Mouse (Mus musculus) heart, embryonic 12.5 days (tissue): Measurements from ENCODE around the gene Clec16a. TPM values are rescaled to one million over a fixed set of nuclear protein-coding genes. Genes with fewer than 3 reads are reported as not detected.
A peak's percentile ranks its signal among the peaks of the same experiment; 100 is the strongest.

ENCODE experiments used
- ATAC-seq: fragments of 200-750 bp; cut with Nextera tagmentation; 2 replicates; pipeline ENCODE4 v1.8.0; 2017; ENCODE audit warnings: moderate TSS enrichment, moderate library complexity; ENCODE audit not compliant: insufficient number of reproducible peaks, low FRiP score
- H3K27ac ChIP-seq: fragments of 300-500 bp; sonication (generic); 2 replicates; pipeline ENCODE4 v1.5.1; 2016; ENCODE audit warnings: mild to moderate bottlenecking, moderate library complexity; ENCODE audit not compliant: poor library complexity, severe bottlenecking
- H3K27me3 ChIP-seq: fragments of 300-500 bp; sonication (generic); replicated peaks from 2 replicates; pipeline ENCODE4 v1.6.1; 2016; ENCODE audit warnings: mild to moderate bottlenecking, moderate library complexity
- H3K36me3 ChIP-seq: fragments of 300-500 bp; sonication (generic); 2 replicates; pipeline ENCODE4 v1.6.1; 2016; ENCODE audit warnings: mild to moderate bottlenecking, moderate library complexity
- H3K4me1 ChIP-seq: fragments of 300-500 bp; sonication (generic); replicated peaks from 2 replicates; pipeline ENCODE4 v1.6.1; 2016; ENCODE audit warnings: mild to moderate bottlenecking
- H3K4me2 ChIP-seq: fragments of 300-500 bp; sonication (generic); 2 replicates; pipeline ENCODE4 v1.6.1; 2016; ENCODE audit warnings: mild to moderate bottlenecking, moderate library complexity
- H3K4me3 ChIP-seq: fragments of 300-500 bp; sonication (generic); 2 replicates; pipeline ENCODE4 v1.5.1; 2016; ENCODE audit warnings: mild to moderate bottlenecking
- H3K9ac ChIP-seq: fragments of 300-500 bp; sonication (generic); 2 replicates; pipeline ENCODE4 v1.6.1; 2016; ENCODE audit warnings: mild to moderate bottlenecking, moderate library complexity
- H3K9me3 ChIP-seq: fragments of 300-500 bp; sonication (generic); replicated peaks from 2 replicates; pipeline ENCODE4 v1.6.1; 2016; ENCODE audit warnings: mild to moderate bottlenecking, moderate library complexity
- WGBS: fragments of 180-500 bp; shearing (Covaris S2); methylation state at CpG from one replicate; pipeline ENCODE4 v1.1.7; 2016; 5-methylcytosine and 5-hydroxymethylcytosine counted together
- polyA plus RNA-seq: library from polyadenylated mRNA; unstranded; fragments of >200 nt; fragmentation: Nextera tagmentation; extraction: Ambion mirVana; gene quantifications from 2 replicates; pipeline ENCODE4 v1.2.1, GENCODE M21; 2016

The Clec16a gene
- polyA plus RNA-seq, 1 experiment from 2014 or later, result 30.0 TPM

DNA sequence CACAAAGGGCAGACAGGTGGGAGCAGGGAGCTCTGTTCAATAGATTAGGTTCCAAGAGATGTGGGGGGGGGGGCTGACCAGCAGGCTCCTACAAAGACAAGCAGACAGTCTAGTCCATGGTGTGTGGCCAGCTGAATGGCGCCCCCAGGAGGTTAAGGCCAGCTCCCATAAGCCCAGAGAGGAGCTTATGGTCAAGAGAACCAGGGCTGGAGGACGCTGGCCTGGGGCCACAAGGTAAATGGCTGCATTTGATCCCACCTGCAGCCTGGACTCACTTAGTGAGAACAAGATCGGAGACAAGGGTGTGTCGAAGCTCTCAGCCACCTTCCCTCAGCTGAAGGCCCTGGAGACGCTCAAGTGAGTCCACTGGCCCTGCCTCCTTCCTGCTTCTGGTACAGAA is 27.1 kb upstream of the Clec16a start:
- no peak overlapping the region for H3K4me3 ChIP-seq
- no peaks in the 10 kb centered on the region for H3K36me3 ChIP-seq
- H3K9ac ChIP-seq, result no peak overlapping the region
- H3K27me3 ChIP-seq, result no peaks in the 10 kb centered on the region
- H3K4me2 ChIP-seq, result no peak overlapping the region
- no peak overlapping the region for H3K27ac ChIP-seq
- H3K9me3 ChIP-seq, result no peaks in the 10 kb centered on the region
- no peak for ATAC-seq
- peaks cover 3% of the 10 kb centered on the region; the same call in 1 of the 2 replicates for H3K4me1 ChIP-seq
- WGBS, result 54% methylated on average over 5 of the region's 5 CpGs

DNA sequence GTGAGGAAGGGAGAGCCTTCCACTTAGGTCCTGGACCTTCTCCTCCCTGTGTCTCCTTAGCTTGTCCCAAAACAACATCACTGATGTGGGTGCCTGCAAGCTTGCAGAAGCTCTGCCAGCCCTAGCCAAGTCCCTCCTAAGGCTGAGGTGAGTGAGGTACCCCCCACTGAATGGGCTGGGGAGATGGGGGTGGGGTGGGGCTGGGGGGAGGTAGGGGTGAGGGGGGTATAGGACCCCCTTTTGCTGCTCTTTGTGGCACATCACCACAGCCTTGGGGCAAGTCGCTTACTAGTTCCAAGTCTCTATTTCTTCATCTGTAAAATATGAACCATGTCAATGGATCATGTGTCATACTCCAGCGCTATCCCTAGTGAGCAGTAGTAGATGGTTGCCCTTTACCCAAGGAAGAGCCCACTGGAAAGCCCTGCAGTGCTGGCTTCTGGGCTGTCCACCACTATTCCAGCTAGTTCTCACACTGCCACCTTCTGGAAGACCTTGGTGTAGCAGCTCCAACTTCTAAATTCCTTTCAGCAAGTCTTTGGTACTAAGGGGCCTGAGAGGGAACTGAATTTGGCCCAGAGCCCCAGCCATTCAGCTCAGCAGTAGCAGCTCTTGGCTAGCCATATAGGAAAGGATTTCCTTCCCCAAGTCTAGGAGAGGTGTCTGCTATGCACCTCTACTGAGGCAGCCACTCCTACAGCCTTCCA is 24.1 kb upstream of the Clec16a start:
- Histone ChIP-seq H3K27ac (no peak overlapping the region), H3K4me3 (no peak overlapping the region), H3K4me1 (peaks cover 3% of the 10 kb centered on the region; the same call in 1 of the 2 replicates), H3K36me3 (no peaks in the 10 kb centered on the region), H3K27me3 (no peaks in the 10 kb centered on the region), H3K9me3 (no peaks in the 10 kb centered on the region), H3K9ac (no peak overlapping the region), H3K4me2 (no peak overlapping the region)
- 39% methylated on average over 2 of the region's 2 CpGs for WGBS
- 0 out of 2 replicates have a peak, but pooled peaks have one; percentile 58 for ATAC-seq

DNA sequence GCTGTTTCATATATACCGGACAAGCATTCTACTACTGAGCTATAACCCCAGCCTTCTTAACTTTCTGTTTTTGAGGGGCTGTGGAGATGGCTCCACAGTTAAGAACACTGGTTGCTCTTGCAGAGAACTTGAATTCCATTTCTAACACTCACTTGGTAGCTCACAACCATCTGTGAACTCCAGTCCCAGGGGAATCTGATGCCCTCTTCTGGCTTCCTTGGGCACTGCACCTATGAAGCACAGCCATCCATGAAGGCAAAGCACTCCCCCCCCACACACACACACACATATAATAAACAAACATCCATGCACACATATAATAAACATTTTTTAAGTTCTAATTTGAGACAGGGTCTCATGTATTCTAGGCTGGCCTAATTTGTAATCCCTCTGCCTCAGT is 22.3 kb upstream of the Clec16a start:
- Histone ChIP-seq H3K4me2 (no peak overlapping the region), H3K27me3 (no peaks in the 10 kb centered on the region), H3K9ac (no peak overlapping the region), H3K9me3 (no peaks in the 10 kb centered on the region), H3K4me1 (peaks cover 3% of the 10 kb centered on the region; the same call in 1 of the 2 replicates), H3K4me3 (no peak overlapping the region), H3K36me3 (no peaks in the 10 kb centered on the region), H3K27ac (no peak overlapping the region)
- ATAC-seq, result no peak
- WGBS, result 83% methylated on average over 1 of the region's 1 CpGs

DNA sequence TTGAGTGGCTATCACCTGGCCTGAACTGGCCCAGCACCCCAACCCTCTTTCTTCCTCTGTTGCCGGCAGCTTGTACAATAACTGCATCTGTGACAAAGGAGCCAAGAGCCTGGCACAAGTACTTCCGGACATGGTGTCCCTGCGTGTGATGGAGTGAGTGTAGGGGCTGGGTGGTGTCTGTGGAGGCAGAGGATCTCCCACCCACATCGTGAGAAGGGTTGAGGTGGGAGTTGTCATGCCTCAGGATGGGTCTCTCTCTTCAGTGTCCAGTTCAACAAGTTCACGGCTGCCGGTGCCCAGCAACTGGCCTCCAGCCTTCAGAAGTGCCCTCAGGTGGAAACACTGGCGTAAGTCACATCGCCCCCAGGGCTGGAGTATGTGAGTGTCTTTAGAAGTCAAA is 21.5 kb upstream of the Clec16a start:
- no peak overlapping the region for H3K4me3 ChIP-seq
- no peaks in the 10 kb centered on the region for H3K9me3 ChIP-seq
- H3K4me1 ChIP-seq, result peaks cover 3% of the 10 kb centered on the region; the same call in 1 of the 2 replicates
- no peak overlapping the region for H3K4me2 ChIP-seq
- no peaks in the 10 kb centered on the region for H3K36me3 ChIP-seq
- no peak overlapping the region for H3K9ac ChIP-seq
- ATAC-seq, result no peak
- 86% methylated on average over 8 of the region's 8 CpGs for WGBS
- no peak overlapping the region for H3K27ac ChIP-seq
- no peaks in the 10 kb centered on the region for H3K27me3 ChIP-seq

DNA sequence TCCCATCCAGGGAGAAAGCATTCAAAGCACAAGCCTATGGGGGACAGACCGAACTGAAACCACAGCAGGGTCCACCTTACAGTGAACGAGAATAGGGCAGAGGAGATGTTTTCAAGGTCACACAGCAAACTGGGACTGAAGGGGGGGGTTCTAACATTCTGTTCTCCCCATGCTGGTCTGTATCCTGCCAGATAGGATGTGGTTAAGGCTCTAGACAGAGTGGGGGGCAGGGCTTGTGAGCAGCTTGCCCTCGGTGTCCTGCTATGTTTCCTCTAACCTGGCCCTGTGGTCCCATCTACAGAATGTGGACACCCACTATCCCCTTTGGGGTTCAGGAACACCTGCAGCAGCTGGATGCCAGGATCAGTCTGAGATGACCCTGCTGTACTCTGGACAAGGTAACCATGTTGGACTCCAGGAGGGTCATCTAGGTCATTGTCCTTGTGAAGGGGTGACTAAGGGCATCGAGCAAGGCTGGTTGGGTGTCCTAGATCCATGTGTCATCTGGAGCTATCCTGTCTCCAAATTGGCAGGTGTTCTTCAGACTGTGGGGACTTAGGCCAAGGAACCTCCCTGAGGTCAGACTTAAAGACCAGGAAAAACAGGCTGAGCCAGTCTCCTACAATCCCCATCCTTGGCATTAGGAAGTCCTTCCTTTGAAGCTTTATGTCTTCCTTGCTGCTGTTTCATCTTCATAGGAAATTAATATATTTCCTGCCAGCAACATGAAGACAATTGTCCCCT is 20.1 kb upstream of the Clec16a start:
- no peaks in the 10 kb centered on the region for H3K27me3 ChIP-seq

DNA sequence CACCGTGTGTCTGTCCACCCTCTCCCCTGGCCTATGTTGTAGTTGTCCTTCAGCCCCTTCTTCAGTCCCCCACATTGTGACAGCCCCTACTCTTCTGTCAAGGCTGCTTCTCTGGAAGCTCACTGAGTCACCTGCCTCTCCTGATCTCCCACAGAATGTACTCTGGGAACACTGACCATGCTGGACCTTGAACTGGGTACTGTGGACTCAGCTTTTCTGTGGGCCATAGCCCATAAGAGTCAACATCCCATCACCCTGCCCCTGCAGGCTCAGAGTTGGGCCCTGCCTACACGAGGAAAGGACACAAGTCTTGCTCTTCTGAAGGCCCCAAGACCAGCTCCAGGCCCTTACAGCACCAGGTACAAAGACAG is 19.5 kb upstream of the Clec16a start:
- Histone ChIP-seq H3K9ac (no peak overlapping the region), H3K4me1 (peaks cover 13% of the 10 kb centered on the region), H3K27ac (no peak overlapping the region), H3K4me3 (no peak overlapping the region), H3K36me3 (peaks cover 18% of the 10 kb centered on the region), H3K27me3 (no peaks in the 10 kb centered on the region), H3K4me2 (no peak overlapping the region), H3K9me3 (no peaks in the 10 kb centered on the region)
- 70% methylated on average over 2 of the region's 2 CpGs for WGBS
- no peak for ATAC-seq

More for the DNA sequence above, 20.1 kb upstream of the Clec16a start:
- ATAC-seq, result no peak
- H3K9ac ChIP-seq, result no peak overlapping the region
- H3K27ac ChIP-seq, result no peak overlapping the region
- H3K36me3 ChIP-seq, result peaks cover 12% of the 10 kb centered on the region
- no peaks in the 10 kb centered on the region for H3K9me3 ChIP-seq
- H3K4me2 ChIP-seq, result no peak overlapping the region
- H3K4me3 ChIP-seq, result no peak overlapping the region
- WGBS, result 64% methylated on average over 4 of the region's 4 CpGs
- peaks cover 7% of the 10 kb centered on the region for H3K4me1 ChIP-seq

DNA sequence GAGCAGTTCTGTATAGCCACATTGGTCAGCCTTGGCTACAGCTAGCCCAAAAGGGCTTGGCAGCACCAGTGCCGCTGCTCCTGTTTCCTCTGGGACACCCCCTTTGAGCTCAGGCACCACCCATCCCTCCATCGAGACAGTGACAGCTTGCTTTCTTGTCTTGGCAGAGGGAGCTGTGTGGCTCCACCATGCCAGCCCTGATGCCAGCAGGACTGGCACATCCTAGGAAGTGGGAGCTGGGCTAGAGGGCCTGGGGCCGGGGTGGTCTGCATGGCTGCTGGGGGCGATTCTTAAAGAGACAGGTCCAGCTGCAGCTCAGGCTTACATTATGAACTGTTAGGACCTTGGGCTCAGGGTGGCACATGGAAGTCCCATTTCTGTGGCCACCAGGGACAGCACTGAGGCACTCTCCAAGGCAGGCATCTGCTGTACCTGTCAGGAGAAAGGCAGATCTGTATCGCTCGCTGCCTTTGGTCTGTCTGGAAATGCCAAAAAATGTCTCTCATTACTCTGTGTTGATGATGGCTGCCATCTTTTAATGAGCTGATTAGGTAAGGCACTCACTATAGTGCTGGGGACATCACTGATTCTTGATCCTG is 18.0 kb upstream of the Clec16a start:
- H3K9me3 ChIP-seq, result no peaks in the 10 kb centered on the region
- WGBS, result 82% methylated on average over 6 of the region's 6 CpGs
- no peak overlapping the region for H3K27ac ChIP-seq
- peaks cover 29% of the 10 kb centered on the region for H3K36me3 ChIP-seq
- no peaks in the 10 kb centered on the region for H3K27me3 ChIP-seq
- no peak overlapping the region for H3K4me2 ChIP-seq
- no peak overlapping the region for H3K4me3 ChIP-seq
- peaks cover 13% of the 10 kb centered on the region for H3K4me1 ChIP-seq
- no peak for ATAC-seq
- no peak overlapping the region for H3K9ac ChIP-seq

DNA sequence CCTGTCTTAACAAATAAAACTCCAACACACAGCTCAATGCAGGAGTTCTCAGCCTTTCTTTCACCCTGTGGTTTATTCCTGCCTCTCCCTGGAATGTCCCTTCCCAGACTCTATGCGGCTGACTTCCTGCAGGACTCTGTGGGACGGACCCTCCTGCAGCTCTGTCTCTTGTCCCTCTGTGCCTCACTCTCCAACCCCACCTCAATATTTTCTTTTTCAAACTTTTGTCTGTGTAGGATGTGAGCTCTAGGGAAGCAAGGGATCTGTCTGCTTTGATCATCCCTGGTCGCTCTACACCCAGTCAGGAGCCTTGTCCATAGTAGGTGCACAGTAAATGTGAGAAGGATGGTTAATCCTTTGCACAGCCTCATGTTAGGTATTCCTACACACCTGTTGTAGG is 16.8 kb upstream of the Clec16a start:
- Histone ChIP-seq H3K36me3 (peaks cover 29% of the 10 kb centered on the region), H3K4me1 (peaks cover 25% of the 10 kb centered on the region), H3K9me3 (no peaks in the 10 kb centered on the region), H3K9ac (no peak overlapping the region), H3K27me3 (no peaks in the 10 kb centered on the region), H3K27ac (no peak overlapping the region), H3K4me2 (no peak overlapping the region), H3K4me3 (no peak overlapping the region)
- WGBS, result 72% methylated on average over 3 of the region's 3 CpGs
- no peak for ATAC-seq

DNA sequence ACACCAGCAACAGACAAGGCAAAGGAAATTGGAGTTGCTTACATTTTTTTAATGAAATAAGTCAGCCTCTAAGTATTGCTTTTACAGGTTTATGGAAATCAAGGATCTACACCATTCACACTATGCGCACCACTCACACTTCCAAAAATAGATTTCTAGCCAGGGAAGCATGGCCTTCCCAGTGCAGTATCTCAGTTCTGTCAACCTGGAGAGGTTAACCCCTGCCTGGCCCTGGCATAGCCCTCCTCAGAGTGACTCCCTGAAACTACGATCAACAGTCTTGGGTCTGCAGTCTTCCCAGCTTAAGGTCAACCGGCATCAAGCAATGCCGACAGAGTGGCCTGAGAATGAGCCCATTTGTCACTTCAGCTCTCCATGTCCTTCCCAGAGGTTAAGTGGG is 15.0 kb upstream of the Clec16a start:
- 54% methylated on average over 4 of the region's 4 CpGs for WGBS
- Histone ChIP-seq H3K4me1 (peaks cover 34% of the 10 kb centered on the region), H3K36me3 (peaks cover 29% of the 10 kb centered on the region), H3K4me3 (no peak overlapping the region), H3K9ac (no peak overlapping the region), H3K9me3 (no peaks in the 10 kb centered on the region), H3K27ac (peak overlapping the region; percentile 60), H3K27me3 (no peaks in the 10 kb centered on the region), H3K4me2 (peak overlapping the region; percentile 1; the same call in 1 of the 2 replicates)
- ATAC-seq, result 0 out of 2 replicates have a peak, but pooled peaks have one; percentile 60

DNA sequence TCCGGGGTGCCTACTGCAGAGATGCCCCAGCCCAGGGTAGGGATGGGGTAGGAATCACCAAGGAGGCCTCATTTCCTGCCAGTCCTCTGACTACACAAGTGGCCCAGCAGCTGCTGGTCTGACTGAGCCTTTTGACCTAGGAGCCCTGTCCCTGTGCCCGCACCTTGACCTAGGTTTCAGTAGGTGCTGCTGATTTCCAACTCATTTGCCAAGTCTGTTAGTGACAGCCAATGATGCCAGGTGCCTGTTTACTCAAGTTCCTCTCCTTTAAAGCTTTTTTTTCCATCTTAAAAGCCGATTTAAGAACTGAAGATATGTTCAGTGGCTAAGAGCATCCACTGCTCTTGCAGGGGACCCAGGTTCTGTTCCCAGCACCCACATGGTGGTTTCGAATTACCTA is 11.4 kb upstream of the Clec16a start:
- Histone ChIP-seq H3K4me3 (no peak overlapping the region), H3K27me3 (no peaks in the 10 kb centered on the region), H3K4me2 (no peak overlapping the region), H3K9me3 (no peaks in the 10 kb centered on the region), H3K9ac (no peak overlapping the region), H3K36me3 (peaks cover 39% of the 10 kb centered on the region), H3K27ac (no peak overlapping the region), H3K4me1 (peaks cover 53% of the 10 kb centered on the region)
- no peak for ATAC-seq
- 82% methylated on average over 4 of the region's 4 CpGs for WGBS

DNA sequence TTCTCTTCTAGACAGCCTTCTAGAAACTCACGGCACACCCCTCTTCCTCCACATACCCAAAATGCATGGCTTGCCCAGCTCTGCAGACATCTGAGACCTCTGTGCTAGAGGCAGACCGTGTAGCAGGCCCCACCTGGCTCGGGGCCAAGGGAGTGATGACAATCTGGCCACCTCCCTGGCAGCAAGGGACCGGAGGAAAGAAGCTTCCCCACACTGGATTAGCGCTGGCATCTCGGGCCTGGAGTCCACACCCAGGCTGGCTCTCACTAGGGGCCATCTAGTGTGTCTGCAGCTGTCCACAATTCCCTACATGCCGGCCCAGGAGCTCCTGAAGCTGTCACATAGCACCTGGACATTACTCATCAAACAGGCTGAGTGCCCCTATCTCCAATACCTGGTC is 10.6 kb upstream of the Clec16a start:
- Histone ChIP-seq H3K27me3 (no peaks in the 10 kb centered on the region), H3K9ac (0 out of 2 replicates have a peak overlapping the region, but pooled peaks have one; percentile 31), H3K4me3 (no peak overlapping the region), H3K27ac (no peak overlapping the region), H3K36me3 (peaks cover 33% of the 10 kb centered on the region), H3K9me3 (no peaks in the 10 kb centered on the region), H3K4me1 (peaks cover 56% of the 10 kb centered on the region), H3K4me2 (no peak overlapping the region)
- 66% methylated on average over 7 of the region's 7 CpGs for WGBS
- no peak for ATAC-seq
